Mouse (Mus musculus) hindbrain, embryonic 11.5 days (tissue): Measurements from ENCODE around the gene Sik2. TPM values are rescaled to one million over a fixed set of nuclear protein-coding genes. Genes with fewer than 3 reads are reported as not detected.

ENCODE experiments used
- ATAC-seq: fragments of 200-750 bp; cut with Nextera tagmentation; 2 replicates; pipeline ENCODE4 v1.8.0; 2017; ENCODE audit warnings: mild to moderate bottlenecking, moderate TSS enrichment, moderate library complexity; ENCODE audit not compliant: low FRiP score
- DNase-seq: peaks from one replicate; pipeline ENCODE4 v3.0.0-alpha.2; 2015; ENCODE audit warnings: low spot score
- H3K27ac ChIP-seq: fragments of 300-500 bp; sonication (generic); 2 replicates; pipeline ENCODE4 v1.5.1; 2014; ENCODE audit warnings: mild to moderate bottlenecking, low read depth, low read length
- H3K27me3 ChIP-seq: fragments of 300-500 bp; sonication (generic); 2 replicates; pipeline ENCODE4 v1.6.1; 2014; ENCODE audit warnings: mild to moderate bottlenecking, low read length, moderate library complexity, mixed read lengths; ENCODE audit not compliant: control insufficient read depth, insufficient read depth
- H3K36me3 ChIP-seq: fragments of 300-500 bp; sonication (generic); 2 replicates; pipeline ENCODE4 v1.6.1; 2014; ENCODE audit warnings: mild to moderate bottlenecking, low read length, moderate library complexity, mixed read lengths; ENCODE audit not compliant: control insufficient read depth, insufficient read depth
- H3K4me1 ChIP-seq: fragments of 300-500 bp; sonication (generic); replicated peaks from 2 replicates; pipeline ENCODE4 v1.6.1; 2014; ENCODE audit warnings: low read length, mixed read lengths; ENCODE audit not compliant: control insufficient read depth, insufficient read depth
- H3K4me2 ChIP-seq: fragments of 300-500 bp; sonication (generic); replicated peaks from 2 replicates; pipeline ENCODE4 v1.6.1; 2014; ENCODE audit warnings: mild to moderate bottlenecking, low read depth, low read length
- H3K4me3 ChIP-seq: fragments of 300-500 bp; sonication (generic); 2 replicates; pipeline ENCODE4 v1.5.1; 2014; ENCODE audit warnings: low read depth, low read length
- H3K9ac ChIP-seq: fragments of 300-500 bp; sonication (generic); 2 replicates; pipeline ENCODE4 v1.6.1; 2014; ENCODE audit warnings: low read depth, low read length
- H3K9me3 ChIP-seq: fragments of 300-500 bp; sonication (generic); 2 replicates; pipeline ENCODE4 v1.6.1; 2016; ENCODE audit warnings: low read length; ENCODE audit not compliant: control insufficient read depth
- WGBS: fragments of 180-500 bp; shearing (Covaris S2); extraction: QIAGEN DNeasy Blood & Tissue Kit; methylation state at CpG from one replicate; pipeline ENCODE4 v1.1.7; 2014; 5-methylcytosine and 5-hydroxymethylcytosine counted together
- polyA plus RNA-seq: library from polyadenylated mRNA; unstranded; fragments of >200 nt; fragmentation: Nextera tagmentation; extraction: Ambion mirVana; gene quantifications from 2 replicates; pipeline ENCODE4 v1.2.1, GENCODE M21; 2014

The Sik2 gene
- polyA plus RNA-seq, 1 experiment from 2014 or later, result 15.0 TPM

DNA sequence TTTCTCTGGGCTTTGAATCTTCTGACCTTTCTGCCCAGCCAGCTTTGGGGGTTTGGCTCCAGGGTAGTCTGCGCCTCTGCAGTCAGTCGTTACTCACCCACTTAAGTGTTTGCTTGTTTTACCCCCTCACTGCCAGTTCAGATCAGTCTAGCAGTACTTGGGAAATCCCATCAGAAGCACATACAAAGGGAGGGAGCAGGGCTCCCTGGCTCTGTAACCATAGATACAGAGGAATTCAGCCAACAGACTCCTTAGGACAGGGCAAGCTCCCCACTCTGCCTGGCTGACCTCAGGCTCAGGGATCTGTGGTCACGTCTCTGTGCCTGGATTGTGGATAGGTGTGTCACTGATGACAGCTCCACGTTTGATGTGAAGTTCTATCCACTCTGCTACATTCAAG is 121.5 kb downstream of the Sik2 start:
- Histone ChIP-seq H3K9me3 (no peaks in the 10 kb centered on the region), H3K27me3 (no peaks in the 10 kb centered on the region), H3K27ac (no peak overlapping the region), H3K4me3 (no peak overlapping the region), H3K4me1 (no peaks in the 10 kb centered on the region), H3K4me2 (no peak overlapping the region), H3K36me3 (no peaks in the 10 kb centered on the region), H3K9ac (no peak overlapping the region)
- no peak for ATAC-seq
- no peak for DNase-seq
- WGBS, result 51% methylated on average over 4 of the region's 4 CpGs

DNA sequence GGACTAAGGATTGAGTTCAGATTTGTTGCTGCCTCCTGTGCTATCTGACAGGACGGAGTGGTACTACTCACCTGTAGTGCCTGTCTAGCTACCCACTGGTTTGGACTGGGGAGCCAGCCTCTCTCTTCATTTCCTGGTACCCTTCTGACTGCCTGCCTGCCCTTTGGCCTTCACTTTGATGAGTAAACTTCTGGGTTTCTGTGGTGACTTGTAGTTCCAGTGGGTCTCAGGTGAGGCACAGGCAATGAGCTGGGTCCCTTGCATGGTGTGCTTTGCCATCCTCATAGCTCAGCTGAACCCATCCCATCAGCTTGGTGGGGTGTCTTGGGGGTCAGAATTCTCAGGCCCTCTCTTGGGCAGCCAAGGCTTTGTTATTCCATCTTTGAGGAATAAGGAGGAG is 122.0 kb downstream of the Sik2 start:
- H3K36me3 ChIP-seq, result no peaks in the 10 kb centered on the region
- 94% methylated on average over 1 of the region's 1 CpGs for WGBS
- no peak overlapping the region for H3K9ac ChIP-seq

DNA sequence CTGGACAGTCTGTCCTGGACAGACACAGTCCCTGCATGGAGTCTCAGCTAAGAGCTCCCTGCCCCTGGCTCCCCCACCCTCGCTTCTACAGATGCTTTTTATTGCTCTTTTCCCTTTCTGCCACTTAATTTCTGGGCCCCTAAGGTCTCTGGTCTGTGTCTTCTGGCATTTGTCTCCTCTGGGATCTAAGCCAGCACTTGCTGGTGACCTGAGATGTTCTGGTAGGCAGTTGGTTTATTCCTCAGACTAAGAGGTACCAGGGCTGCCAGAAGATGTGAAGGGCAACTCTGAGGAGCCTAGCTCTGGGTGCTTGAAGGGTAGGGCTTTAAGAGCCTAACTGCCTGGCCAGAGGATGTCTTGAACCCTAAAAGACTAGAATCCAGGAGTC is 123.3 kb downstream of the Sik2 start:
- Histone ChIP-seq H3K27ac (no peak overlapping the region), H3K4me3 (no peak overlapping the region), H3K27me3 (no peaks in the 10 kb centered on the region), H3K9me3 (no peaks in the 10 kb centered on the region), H3K9ac (no peak overlapping the region), H3K36me3 (no peaks in the 10 kb centered on the region), H3K4me1 (no peaks in the 10 kb centered on the region), H3K4me2 (no peak overlapping the region)
- 70% methylated on average over 1 of the region's 1 CpGs for WGBS
- ATAC-seq, result no peak
- DNase-seq, result no peak

More for the DNA sequence above, 122.0 kb downstream of the Sik2 start:
- Histone ChIP-seq H3K27me3 (no peaks in the 10 kb centered on the region), H3K4me3 (no peak overlapping the region), H3K4me2 (no peak overlapping the region), H3K9me3 (no peaks in the 10 kb centered on the region), H3K27ac (no peak overlapping the region), H3K4me1 (no peaks in the 10 kb centered on the region)
- DNase-seq, result no peak
- no peak for ATAC-seq

- no peaks in the 10 kb centered on the region for H3K9me3 ChIP-seq
- no peaks in the 10 kb centered on the region for H3K27me3 ChIP-seq
- no peak overlapping the region for H3K4me3 ChIP-seq
- 0 out of 2 replicates have a peak, but pooled peaks cover 2% of the 10 kb centered on the region for H3K36me3 ChIP-seq
- ATAC-seq (no peak), DNase-seq (no peak)
- H3K4me2 ChIP-seq, result no peak overlapping the region
- no peak overlapping the region for H3K9ac ChIP-seq
- no peak overlapping the region for H3K27ac ChIP-seq
- WGBS, result 83% methylated on average over 10 of the region's 10 CpGs
- no peaks in the 10 kb centered on the region for H3K4me1 ChIP-seq
Measured at GRCm38 (mm10) chr9:50884741-50885599, 123.9 kb downstream of the Sik2 start.

GRCm38 (mm10) chr9:50884093-50884492 is 124.8 kb downstream of the Sik2 start:
- Histone ChIP-seq H3K36me3 (0 out of 2 replicates have a peak, but pooled peaks cover 5% of the 10 kb centered on the region), H3K4me2 (no peak overlapping the region), H3K27ac (no peak overlapping the region), H3K27me3 (no peaks in the 10 kb centered on the region), H3K9me3 (no peaks in the 10 kb centered on the region), H3K9ac (no peak overlapping the region), H3K4me1 (no peaks in the 10 kb centered on the region), H3K4me3 (no peak overlapping the region)
- no peak for ATAC-seq
- WGBS, result 87% methylated on average over 8 of the region's 8 CpGs
- DNase-seq, result no peak

- H3K4me3 ChIP-seq, result no peak overlapping the region
- no peak for DNase-seq
- H3K27ac ChIP-seq, result no peak overlapping the region
- WGBS, result 97% methylated on average over 2 of the region's 2 CpGs
- 0 out of 2 replicates have a peak, but pooled peaks cover 5% of the 10 kb centered on the region for H3K36me3 ChIP-seq
- no peak overlapping the region for H3K4me2 ChIP-seq
- no peaks in the 10 kb centered on the region for H3K9me3 ChIP-seq
- H3K9ac ChIP-seq, result no peak overlapping the region
- H3K4me1 ChIP-seq, result no peaks in the 10 kb centered on the region
- no peaks in the 10 kb centered on the region for H3K27me3 ChIP-seq
- ATAC-seq, result no peak
Measured at GRCm38 (mm10) chr9:50882183-50882582, 126.7 kb downstream of the Sik2 start.

DNA sequence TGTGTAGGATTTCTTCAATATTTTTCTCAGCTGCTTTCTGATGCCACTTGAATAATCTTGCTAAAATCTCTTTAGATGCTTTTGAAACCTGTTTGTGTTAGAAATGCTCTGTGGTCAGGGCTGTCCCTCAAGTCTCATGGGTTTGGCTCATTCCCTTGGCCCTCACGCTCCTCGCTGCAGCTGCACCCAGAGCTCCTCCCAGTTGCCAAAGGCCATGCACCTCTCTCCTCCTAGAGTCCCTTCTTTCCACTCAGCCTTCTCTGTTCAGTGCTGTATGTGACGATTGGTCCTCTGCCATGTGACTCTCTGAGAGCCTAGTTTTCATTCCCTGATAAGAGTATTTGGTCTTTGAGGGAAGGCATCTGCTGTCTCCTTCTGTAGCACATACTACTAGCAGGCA is 131.4 kb downstream of the Sik2 start:
- Histone ChIP-seq H3K27ac (no peak overlapping the region), H3K9ac (no peak overlapping the region), H3K4me3 (no peak overlapping the region), H3K36me3 (peaks cover 12% of the 10 kb centered on the region; the same call in 1 of the 2 replicates), H3K4me1 (no peaks in the 10 kb centered on the region), H3K27me3 (no peaks in the 10 kb centered on the region), H3K4me2 (no peak overlapping the region), H3K9me3 (no peaks in the 10 kb centered on the region)
- WGBS, result 86% methylated on average over 3 of the region's 3 CpGs
- ATAC-seq (no peak), DNase-seq (no peak)

GRCm38 (mm10) chr9:50876287-50876686 is 132.6 kb downstream of the Sik2 start:
- Histone ChIP-seq H3K4me1 (no peaks in the 10 kb centered on the region), H3K27me3 (no peaks in the 10 kb centered on the region), H3K36me3 (peaks cover 12% of the 10 kb centered on the region; the same call in 1 of the 2 replicates), H3K9ac (no peak overlapping the region), H3K4me2 (no peak overlapping the region), H3K4me3 (no peak overlapping the region), H3K9me3 (no peaks in the 10 kb centered on the region), H3K27ac (no peak overlapping the region)
- ATAC-seq (no peak), DNase-seq (no peak)
- WGBS, result 97% methylated on average over 3 of the region's 3 CpGs

GRCm38 (mm10) chr9:50875470-50875869 is 133.4 kb downstream of the Sik2 start:
- 97% methylated on average over 4 of the region's 4 CpGs for WGBS
- H3K4me2 ChIP-seq, result no peak overlapping the region
- no peak for DNase-seq
- ATAC-seq, result no peak
- H3K4me1 ChIP-seq, result no peaks in the 10 kb centered on the region
- H3K27ac ChIP-seq, result no peak overlapping the region
- no peak overlapping the region for H3K9ac ChIP-seq
- no peaks in the 10 kb centered on the region for H3K9me3 ChIP-seq
- peaks cover 11% of the 10 kb centered on the region; the same call in 1 of the 2 replicates for H3K36me3 ChIP-seq
- no peaks in the 10 kb centered on the region for H3K27me3 ChIP-seq
- H3K4me3 ChIP-seq, result no peak overlapping the region
